Mouse (Mus musculus): Measurements from ENCODE around the gene Mtnr1a. TPM values are rescaled to one million over a fixed set of nuclear protein-coding genes. Genes with fewer than 3 reads are reported as not detected.
"Not testable (repeated sequence)": the region's sequence is repeated elsewhere in the genome, so short reads cannot be mapped to it uniquely, and the experiment has no call there.

Gene Mtnr1a
- total RNA-seq (2017) = not detected in 2 replicates

DNA sequence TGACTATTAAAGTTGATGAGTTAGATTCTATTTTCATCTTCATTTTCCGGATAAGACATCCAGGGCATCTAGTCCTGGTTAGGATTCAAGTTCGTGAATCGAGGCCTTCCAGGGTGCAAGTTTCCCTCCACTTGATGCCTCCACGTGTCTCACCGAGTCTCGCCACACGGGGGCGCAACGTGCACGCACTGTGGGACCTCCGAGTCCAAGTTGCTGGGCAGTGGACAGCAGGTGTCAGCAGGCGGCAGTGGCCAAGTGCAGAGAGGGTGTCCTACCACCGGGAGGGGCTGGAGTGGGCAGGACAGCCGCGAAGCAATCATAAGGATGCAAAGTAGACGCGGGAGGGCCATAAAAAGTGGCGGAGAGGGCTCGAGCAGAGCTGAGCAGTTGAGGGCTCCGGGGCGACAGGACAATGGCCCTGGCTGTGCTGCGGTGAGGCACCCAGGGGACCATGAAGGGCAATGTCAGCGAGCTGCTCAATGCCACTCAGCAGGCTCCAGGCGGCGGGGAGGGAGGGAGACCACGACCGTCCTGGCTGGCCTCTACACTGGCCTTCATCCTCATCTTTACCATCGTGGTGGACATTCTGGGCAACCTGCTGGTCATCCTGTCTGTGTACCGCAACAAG is at the start of gene Mtnr1a:
TSS of gene Mtnr1a (plus strand) at position 379 of the 628 bp plus-strand sequence.
- peak; percentile 85 to 86 for ATAC-seq (replicated peaks in 1 of 2; ENCODE audit: insufficient read depth in 1 of 2, low FRiP score in 2 of 2, low TSS enrichment in 1 of 2, low read depth in 1 of 2, poor library complexity in 2 of 2, severe bottlenecking in 2 of 2)

DNA sequence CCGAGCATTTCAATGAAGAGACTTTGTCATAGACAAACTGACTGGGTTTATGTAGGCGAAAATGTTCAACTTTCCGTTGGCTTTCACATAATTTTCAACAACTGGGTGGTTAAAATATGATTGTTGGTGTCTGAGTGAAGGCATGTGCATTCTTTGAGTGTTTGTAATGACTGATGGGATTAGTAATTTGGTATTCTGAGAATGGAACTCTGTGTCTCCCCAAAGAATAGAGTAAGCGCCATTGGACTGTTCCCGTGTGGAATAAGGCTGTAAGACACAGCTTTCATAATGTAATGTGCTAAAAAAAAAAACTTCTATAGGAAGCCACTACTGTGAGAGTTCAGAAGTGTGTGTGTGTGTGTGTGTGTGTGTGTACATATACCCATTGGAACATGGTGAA is 49.7 kb upstream of the Mtnr1a start:
- no peak for ATAC-seq (replicated peaks in 1 of 2; ENCODE audit: insufficient read depth in 1 of 2, low FRiP score in 2 of 2, low TSS enrichment in 1 of 2, low read depth in 1 of 2, poor library complexity in 2 of 2, severe bottlenecking in 2 of 2)

DNA sequence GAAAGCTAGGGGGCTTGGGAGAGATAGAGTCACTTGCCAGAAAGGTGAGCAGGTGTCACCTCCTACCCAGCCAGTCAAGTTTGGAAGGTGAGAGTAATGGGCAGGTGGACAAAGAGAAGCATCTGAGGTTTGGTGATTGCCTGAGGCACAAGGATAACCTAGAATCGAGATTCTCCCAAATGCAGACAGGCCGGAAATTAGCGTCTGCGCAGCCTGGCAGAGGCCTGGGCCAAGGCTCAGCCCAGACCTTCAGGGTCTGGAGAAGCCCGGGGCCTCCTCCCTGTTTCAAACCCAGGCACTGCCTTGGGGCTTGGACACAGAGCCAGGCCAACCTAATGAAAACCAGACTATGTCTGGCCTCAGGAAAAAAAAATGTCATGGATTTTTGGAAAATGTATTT is 47.8 kb upstream of the Mtnr1a start:
- ATAC-seq (replicated peaks in 1 of 2; ENCODE audit: insufficient read depth in 1 of 2, low FRiP score in 2 of 2, low TSS enrichment in 1 of 2, low read depth in 1 of 2, poor library complexity in 2 of 2, severe bottlenecking in 2 of 2) = no peak

DNA sequence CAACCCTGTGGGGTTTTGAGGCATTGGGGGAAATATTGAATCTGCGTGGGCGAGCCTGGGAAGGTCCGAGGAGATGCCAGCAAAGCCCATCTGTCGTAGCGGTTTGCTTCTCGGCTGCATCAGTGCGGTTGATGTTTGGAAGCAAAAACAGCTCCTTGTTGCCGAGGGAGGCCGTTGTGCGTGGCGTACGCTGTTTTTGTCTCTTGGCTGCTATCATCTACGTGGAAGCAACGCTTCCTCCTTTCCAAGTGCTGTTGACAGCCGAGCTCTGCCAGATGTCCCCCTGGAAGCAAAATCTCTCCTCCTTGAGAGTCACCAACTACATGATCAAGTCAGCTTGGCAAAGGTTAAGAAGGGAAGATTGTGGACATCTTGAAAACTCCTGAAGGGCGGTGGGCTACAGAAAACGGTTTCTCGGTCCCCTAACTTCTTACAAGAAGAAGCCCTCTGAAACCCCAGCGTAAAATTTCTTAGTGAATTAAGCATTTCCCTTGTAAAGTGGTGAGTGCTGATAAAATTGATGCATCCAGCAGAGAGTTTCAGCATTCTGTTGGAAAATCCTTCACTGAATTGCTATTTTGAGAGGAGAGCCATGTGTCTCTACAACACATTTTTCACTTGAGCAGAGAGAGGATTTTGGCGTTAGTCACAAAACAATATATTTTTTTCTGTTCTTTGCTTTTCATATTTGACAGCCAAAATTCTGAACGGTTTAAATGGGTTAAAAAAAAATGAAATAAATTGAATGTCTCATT is 46.8 kb upstream of the Mtnr1a start:
- no peak for ATAC-seq (replicated peaks in 1 of 2; ENCODE audit: insufficient read depth in 1 of 2, low FRiP score in 2 of 2, low TSS enrichment in 1 of 2, low read depth in 1 of 2, poor library complexity in 2 of 2, severe bottlenecking in 2 of 2)

DNA sequence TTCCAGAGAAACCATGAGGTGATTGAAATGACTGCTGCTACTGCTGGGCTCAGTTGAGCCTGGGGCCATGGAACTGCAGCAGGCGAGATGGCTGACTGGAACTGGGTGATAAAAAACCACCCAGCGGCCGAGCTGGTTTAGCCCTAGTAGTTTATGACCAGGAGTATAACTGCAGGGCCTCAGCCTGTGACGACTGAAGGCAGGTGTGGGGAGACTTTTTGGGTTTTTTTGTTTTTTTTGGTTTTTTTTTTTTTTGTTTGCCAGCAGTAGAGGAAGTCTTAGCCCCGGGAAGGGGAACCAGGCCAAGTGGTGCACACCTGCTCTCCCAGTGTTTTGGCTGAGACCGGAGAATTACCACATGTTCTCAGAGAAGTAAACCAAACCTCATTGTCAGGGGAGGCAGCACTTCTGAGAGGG is 40.8 kb upstream of the Mtnr1a start:
- ATAC-seq (replicated peaks in 1 of 2; ENCODE audit: insufficient read depth in 1 of 2, low FRiP score in 2 of 2, low TSS enrichment in 1 of 2, low read depth in 1 of 2, poor library complexity in 2 of 2, severe bottlenecking in 2 of 2) = no peak

DNA sequence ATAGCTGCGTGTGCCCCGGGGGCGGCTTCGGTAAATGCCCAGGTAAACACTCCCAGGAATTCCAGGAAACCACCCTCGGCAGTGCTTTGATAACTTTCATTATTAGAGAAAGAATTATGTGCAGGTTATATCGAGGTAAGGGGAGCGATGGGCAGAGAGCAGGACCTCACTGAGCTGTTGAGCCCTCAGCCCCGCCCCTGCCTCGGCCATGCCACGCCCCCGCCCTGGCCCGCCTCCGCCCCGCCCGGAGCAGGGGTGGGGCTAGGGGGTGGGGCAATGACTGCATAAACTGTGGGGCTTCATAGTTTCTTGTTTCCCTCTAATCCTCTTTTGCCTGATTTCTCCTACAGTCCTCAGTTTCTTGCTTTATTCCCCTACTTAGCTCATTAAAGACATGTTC is 30.6 kb upstream of the Mtnr1a start:
- no peak for ATAC-seq (replicated peaks in 1 of 2; ENCODE audit: insufficient read depth in 1 of 2, low FRiP score in 2 of 2, low TSS enrichment in 1 of 2, low read depth in 1 of 2, poor library complexity in 2 of 2, severe bottlenecking in 2 of 2)

DNA sequence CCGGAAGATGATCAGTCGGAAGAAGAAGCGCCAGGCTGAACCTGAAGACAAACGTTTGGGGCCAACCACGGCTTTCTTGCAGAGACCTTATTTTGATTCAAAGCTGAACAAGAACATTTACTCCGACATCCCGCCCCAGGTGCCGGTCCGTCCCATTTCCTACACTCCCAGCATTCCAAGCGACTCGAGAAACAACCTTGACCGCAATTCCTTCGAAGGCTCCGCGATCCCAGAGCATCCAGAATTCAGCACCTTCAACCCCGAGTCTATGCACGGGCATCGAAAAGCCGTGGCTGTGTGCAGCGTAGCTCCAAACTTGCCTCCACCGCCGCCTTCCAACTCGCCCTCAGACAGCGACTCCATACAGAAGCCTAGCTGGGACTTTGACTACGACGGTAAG is 24.8 kb upstream of the Mtnr1a start:
- ATAC-seq (replicated peaks in 1 of 2; ENCODE audit: insufficient read depth in 1 of 2, low FRiP score in 2 of 2, low TSS enrichment in 1 of 2, low read depth in 1 of 2, poor library complexity in 2 of 2, severe bottlenecking in 2 of 2) = no peak

DNA sequence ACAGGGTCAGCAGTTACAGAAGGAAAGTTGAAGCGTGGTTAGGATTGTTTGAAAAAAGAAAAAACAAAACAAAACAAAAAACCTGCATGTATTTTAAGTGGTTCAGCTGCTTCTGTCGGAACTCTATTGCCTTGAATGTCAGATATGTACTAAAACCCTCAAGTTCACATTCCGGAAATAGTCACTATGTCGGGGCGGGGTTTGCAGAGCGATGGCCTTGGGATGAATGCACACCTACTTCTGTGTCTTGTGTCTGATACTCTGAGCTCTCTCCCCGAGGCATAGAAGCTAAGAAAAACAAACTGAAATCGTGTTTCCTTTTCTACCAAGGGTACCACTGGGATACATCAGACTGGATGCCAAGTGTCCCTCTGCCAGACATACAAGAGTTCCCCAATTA is 18.5 kb upstream of the Mtnr1a start:
- no peak for ATAC-seq (replicated peaks in 1 of 2; ENCODE audit: insufficient read depth in 1 of 2, low FRiP score in 2 of 2, low TSS enrichment in 1 of 2, low read depth in 1 of 2, poor library complexity in 2 of 2, severe bottlenecking in 2 of 2)

DNA sequence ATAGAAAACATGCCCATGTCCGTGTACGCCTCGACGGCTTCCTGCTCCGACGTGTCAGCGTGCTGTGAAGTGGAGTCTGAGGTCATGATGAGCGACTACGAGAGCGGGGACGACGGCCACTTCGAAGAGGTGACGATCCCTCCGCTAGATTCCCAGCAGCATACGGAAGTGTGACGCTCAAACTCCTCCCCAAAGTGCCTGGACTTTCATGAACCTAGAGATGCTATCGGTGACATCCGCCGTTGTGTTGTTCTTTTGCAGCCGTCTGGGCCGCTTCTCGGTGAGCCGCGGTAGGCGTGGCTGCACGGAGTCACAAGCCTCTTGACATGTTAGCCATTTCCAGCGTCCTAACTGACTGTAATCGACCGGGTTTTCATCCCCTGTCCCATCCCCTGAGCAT is 17.7 kb upstream of the Mtnr1a start:
- no peak for ATAC-seq (replicated peaks in 1 of 2; ENCODE audit: insufficient read depth in 1 of 2, low FRiP score in 2 of 2, low TSS enrichment in 1 of 2, low read depth in 1 of 2, poor library complexity in 2 of 2, severe bottlenecking in 2 of 2)

DNA sequence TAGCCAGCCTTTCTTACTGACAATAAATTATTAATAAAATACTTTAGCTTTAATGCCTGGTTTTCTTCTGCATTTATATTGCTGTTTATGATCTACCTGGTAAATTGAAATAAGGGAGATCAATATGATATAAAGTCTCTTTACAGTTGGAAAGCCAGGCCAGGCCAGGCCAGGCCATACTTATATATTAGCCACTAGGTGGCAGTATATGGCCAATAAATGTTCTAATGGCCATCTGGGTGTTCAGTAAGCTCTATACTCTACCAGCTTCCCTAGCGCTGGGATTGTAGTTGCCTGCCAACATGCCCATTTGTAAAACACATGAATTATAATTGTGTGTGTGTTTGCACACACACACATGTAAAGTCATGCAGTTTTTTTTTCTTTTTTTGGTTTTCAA is 16.7 kb upstream of the Mtnr1a start:
- peak; percentile 56 to 69; a peak in 3 of 4 replicates for ATAC-seq (replicated peaks in 1 of 2; ENCODE audit: insufficient read depth in 1 of 2, low FRiP score in 2 of 2, low TSS enrichment in 1 of 2, low read depth in 1 of 2, poor library complexity in 2 of 2, severe bottlenecking in 2 of 2)

DNA sequence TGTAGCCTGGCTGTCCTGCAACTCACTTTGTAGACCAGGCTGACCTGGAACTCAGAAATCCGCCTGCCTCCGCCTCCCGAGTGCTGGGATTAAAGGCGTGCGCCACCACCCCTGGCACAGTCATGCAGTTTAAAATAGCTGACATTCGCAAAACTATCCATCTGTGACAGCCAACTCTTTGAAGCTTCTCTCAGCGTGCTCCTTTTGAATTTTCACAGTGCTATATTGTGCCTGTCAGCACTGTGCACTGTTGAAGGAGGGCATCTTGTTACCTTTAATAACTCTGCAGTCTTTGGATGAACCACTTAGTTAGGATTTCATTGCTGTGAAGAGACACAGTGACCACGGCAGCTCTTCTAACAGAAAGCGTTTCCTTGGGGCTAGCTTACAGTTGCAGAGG is 16.3 kb upstream of the Mtnr1a start:
- ATAC-seq (replicated peaks in 1 of 2; ENCODE audit: insufficient read depth in 1 of 2, low FRiP score in 2 of 2, low TSS enrichment in 1 of 2, low read depth in 1 of 2, poor library complexity in 2 of 2, severe bottlenecking in 2 of 2) = no peak

DNA sequence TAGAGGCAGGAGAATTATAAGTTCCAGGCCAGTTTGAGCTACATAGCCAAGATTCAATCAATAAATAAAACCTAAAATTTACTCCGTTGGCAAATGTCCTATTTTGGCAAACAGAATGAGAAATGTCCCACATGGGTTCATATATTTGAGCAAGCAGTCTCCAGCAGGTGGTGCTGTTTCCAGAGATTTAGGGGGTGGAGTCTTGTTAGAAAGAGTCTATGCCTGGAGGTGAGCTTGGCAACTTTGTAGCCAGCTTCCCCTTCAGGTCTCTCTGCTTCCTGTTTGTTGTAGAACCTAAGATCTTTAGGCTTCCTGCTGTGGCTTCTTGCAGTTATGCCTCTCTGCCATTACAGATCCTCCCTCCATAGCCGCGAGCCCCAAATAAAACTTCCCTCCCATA is 13.4 kb upstream of the Mtnr1a start:
- ATAC-seq (replicated peaks in 1 of 2; ENCODE audit: insufficient read depth in 1 of 2, low FRiP score in 2 of 2, low TSS enrichment in 1 of 2, low read depth in 1 of 2, poor library complexity in 2 of 2, severe bottlenecking in 2 of 2) = no peak; a peak in 1 of 4 replicates

DNA sequence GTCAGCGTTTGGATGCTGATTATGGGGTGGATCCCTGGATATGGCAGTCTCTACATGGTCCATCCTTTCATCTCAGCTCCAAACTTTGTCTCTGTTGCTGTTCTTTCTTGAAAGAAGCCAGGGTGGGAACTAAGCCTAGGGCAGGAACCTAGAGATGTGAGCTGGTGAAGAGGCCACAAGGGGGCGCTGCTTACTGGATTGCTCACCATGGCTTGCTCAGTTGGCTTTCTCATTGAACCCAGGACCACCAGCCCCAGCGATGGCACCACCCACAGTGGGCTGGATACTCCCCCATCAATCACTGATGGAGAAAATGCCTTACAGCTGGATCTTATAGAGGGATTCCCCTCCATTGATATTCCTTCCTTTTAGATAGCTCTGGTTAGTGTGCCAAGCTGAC is 12.1 kb upstream of the Mtnr1a start:
- ATAC-seq (replicated peaks in 1 of 2; ENCODE audit: insufficient read depth in 1 of 2, low FRiP score in 2 of 2, low TSS enrichment in 1 of 2, low read depth in 1 of 2, poor library complexity in 2 of 2, severe bottlenecking in 2 of 2) = no peak

DNA sequence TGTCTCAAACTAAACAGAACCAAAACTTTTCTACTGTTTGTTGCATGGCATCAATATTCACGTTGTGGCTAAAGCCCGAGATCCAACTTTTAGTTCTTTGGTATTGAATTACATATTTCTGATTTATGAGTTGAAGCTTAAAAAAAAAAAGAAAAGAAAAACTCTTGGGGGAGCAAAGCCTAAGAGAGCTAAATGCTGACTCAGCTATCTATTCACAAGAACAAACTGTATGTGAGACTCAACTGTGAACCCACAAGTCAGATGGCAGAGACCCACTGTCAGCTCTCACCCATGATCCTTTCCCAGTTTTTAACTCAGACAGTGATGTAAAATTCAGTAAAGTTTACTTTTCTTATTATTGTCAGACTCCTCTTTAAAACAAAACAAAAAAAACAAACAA is 8.9 kb upstream of the Mtnr1a start:
- ATAC-seq (replicated peaks in 1 of 2; ENCODE audit: insufficient read depth in 1 of 2, low FRiP score in 2 of 2, low TSS enrichment in 1 of 2, low read depth in 1 of 2, poor library complexity in 2 of 2, severe bottlenecking in 2 of 2) = no peak

DNA sequence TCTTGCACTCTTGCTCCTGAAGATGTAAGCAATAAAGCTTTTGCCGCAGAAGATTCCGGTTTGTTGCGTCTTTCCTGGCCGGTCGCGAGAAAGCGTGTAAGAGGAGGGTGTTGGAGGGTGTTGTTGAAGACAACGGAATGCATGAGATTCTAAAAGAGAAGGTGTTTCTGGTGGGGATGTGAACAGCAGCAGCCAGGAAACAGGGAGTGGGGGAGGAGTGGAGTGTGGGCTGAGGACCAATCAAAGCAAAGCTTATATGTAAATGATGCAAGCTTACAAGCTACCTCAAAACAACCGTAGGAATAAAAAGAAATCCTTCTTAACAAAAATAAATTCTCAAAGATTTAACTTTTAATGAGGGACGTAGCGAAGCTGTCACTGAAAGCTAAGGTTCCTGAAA is 6.6 kb upstream of the Mtnr1a start:
- ATAC-seq (replicated peaks in 1 of 2; ENCODE audit: insufficient read depth in 1 of 2, low FRiP score in 2 of 2, low TSS enrichment in 1 of 2, low read depth in 1 of 2, poor library complexity in 2 of 2, severe bottlenecking in 2 of 2) = no peak

DNA sequence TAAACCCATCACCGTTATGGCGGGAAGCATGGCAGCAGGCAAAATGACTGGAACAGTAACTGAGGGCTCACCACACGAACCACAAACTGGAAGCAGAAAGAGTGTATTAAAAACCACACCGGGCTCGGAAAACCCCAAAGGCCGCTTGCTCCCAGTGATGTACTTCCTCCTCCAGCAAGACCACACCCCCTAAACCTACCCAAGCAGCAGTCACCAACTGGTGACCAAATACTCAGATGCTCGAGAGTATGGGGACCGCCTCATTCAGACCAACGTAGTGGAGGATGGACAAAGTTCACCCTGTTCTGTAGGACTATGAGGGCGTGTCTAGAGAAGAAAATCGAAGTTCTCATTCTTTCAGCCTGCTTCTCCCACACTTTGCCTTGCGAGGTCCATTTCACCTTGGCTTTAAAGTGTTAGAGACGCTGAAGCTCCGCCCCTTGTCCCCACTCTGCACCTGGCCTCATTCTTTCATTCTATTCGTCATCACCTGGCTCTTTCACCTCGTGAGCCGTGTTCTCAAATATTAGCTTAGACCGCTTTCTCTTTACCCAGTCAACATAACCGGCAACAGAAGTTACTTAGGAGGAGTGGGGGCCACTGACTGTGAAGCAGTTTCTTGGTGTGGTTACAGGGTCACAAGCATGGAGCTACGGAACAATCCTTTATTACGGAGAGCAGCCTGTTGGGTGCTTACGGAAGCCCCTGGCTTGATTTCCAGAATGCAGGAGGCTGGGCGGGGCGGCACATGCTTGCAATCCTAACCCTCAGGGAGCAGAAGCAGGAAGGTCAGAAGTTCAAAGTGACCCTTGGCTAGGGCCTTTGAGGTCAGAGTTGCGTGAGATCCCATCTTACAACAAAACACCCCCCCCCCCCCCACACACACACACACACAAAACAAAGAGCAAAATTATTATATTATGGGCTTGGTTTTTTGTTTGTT is 5.7 kb upstream of the Mtnr1a start:
- ATAC-seq (replicated peaks in 1 of 2; ENCODE audit: insufficient read depth in 1 of 2, low FRiP score in 2 of 2, low TSS enrichment in 1 of 2, low read depth in 1 of 2, poor library complexity in 2 of 2, severe bottlenecking in 2 of 2) = peak; percentile 92 to 97

DNA sequence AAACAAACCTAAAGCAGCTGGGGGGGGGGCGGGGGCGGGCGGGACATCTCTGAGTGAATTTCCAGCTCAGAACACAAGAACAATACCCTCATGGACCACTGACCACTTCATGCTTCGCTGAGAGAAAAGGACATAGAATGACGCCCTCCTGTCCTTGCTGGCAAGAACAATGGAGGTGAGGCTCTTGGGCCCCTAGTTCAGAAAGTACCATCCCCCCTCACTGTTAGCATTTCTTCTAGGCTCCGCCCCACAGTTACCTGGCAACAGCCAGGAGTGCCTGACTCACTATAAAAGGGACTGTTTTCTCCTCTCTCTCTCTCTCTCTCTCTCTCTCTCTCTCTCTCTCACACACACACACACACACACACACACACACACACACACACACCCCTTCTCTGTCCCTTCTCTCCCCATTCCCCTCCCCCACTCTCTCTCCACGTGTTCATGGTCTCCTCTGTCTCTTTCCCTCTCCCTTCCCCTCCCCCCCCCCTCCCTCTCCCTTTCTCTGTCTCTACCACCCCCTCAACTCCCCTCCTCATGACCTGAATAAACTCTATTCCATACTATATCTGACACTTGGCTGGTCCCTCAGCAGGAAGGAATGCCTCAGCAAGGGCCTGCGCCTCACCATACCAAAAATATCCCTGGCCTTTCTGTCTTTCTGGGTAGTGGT is 4.6 kb upstream of the Mtnr1a start:
- ATAC-seq (replicated peaks in 1 of 2; ENCODE audit: insufficient read depth in 1 of 2, low FRiP score in 2 of 2, low TSS enrichment in 1 of 2, low read depth in 1 of 2, poor library complexity in 2 of 2, severe bottlenecking in 2 of 2) = no peak

DNA sequence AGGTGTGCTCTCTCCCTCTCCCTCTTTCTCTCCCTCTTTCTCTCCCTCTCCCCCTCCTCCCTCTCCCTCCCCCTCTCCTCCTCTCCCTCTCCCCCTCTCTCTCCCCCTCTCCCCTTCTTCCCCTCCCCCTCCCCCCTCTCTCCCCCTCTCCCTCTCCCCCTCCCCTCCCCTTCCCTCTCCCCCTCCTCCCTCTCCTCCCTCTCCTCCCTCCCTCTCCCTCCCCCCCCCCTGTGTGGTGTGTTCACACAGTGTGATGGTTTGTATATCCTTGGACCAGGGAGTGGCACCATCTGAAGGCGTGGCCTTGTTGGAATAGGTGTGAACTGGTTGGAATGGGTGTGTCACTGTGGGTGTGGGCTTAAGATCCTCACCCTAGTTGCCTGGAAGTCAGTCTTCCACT is 3.5 kb upstream of the Mtnr1a start:
- not testable (repeated sequence) for ATAC-seq (replicated peaks in 1 of 2; ENCODE audit: insufficient read depth in 1 of 2, low FRiP score in 2 of 2, low TSS enrichment in 1 of 2, low read depth in 1 of 2, poor library complexity in 2 of 2, severe bottlenecking in 2 of 2)

Measured in hematopoietic stem cell, adult 5-6 weeks (primary cell).